12 mouse cellular contexts compared by ENCODE assay signal in genomic region chr15:56604266-56604665, GRCm38 (mm10).
"Had no signal": no experiment of that assay in that cellular context is flagged by ENCODE, and none has a peak within 500 bp of the region (broad histone marks: within the 10 kb centered on the region; RNA-seq: fewer than 3 reads in every experiment).

No protein-coding gene starts in this region.

- DNase-seq: left cerebral cortex, postnatal 4 days; liver; liver, embryonic 13.5 days; liver, postnatal 0 days; lung, adult 18-20 months; lung, adult 2 months; lung, embryonic 14.5 days; lung, postnatal 10 days; lung, postnatal 14 days; lung, postnatal 36 days; lung, postnatal 4 days; midbrain, embryonic 14.5 days had no signal
